Mouse (Mus musculus) erythroblast, embryonic 14.5 days (primary cell): ENCODE measurements around the gene Lrrn4cl. TPM values are rescaled to one million over a fixed set of nuclear protein-coding genes. Genes with fewer than 3 reads are reported as not detected.
"Not testable (repeated sequence)": the region's sequence is repeated elsewhere in the genome, so short reads cannot be mapped to it uniquely, and the experiment has no call there.

Experiments
- H3K27me3 ChIP-seq: 2 replicates; pipeline ENCODE4 v1.6.1; 2012; ENCODE audit warnings: inconsistent platforms; ENCODE audit not compliant: control insufficient read depth
- H3K36me3 ChIP-seq: 2 replicates; pipeline ENCODE4 v1.6.1; 2012; ENCODE audit warnings: mild to moderate bottlenecking, inconsistent platforms; ENCODE audit not compliant: control insufficient read depth
- H3K4me1 ChIP-seq: 2 replicates; pipeline ENCODE4 v1.6.1; 2012; ENCODE audit warnings: inconsistent platforms; ENCODE audit not compliant: control insufficient read depth
- H3K4me3 ChIP-seq: replicated peaks from 2 replicates; pipeline ENCODE3; 2012; ENCODE audit warnings: moderate library complexity, mild to moderate bottlenecking, inconsistent platforms
- H3K9me3 ChIP-seq: 2 replicates; pipeline ENCODE4 v1.6.1; 2012; ENCODE audit warnings: low read length, inconsistent platforms, mixed read lengths; ENCODE audit not compliant: control insufficient read depth
- GATA1 ChIP-seq: IDR thresholded peaks from 2 replicates; pipeline ENCODE4 v1.6.1; 2012; ENCODE audit warnings: low read length, inconsistent platforms, mixed read lengths
- TAL1 ChIP-seq: IDR thresholded peaks from 3 replicates; pipeline ENCODE4 v1.6.1; 2012; ENCODE audit warnings: low read length, inconsistent platforms, mixed read lengths
- polyA plus RNA-seq: library from polyadenylated mRNA; stranded (reverse); fragments of >175 nt; gene quantifications from 2 replicates; pipeline ENCODE4 v1.2.3, GENCODE M21; 2012

The Lrrn4cl gene
- polyA plus RNA-seq, 1 experiment, result not detected

DNA sequence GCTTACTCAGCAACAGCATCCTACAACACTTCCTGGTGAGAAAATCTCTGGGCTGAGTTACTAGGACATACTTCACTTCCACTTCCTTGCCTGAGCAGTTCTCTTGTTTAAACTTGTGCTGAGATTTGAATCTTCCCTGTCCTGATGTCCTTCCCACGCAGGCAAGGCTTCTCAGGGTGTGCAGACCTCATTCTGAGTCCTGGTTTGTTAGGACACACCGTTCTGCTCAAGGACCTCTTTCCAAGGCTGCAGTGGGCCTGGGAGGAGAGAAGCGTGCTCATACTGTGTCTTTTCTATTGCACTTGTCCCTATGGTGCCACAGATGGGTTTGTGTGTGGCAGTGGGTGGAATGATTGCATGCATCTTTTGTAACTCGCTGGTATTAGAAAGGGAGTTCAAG, 17.6 kb upstream of the Lrrn4cl start:
- no peak for TF ChIP-seq TAL1
- peaks cover 85% of the 10 kb centered on the region for H3K36me3 ChIP-seq
- peaks cover 21% of the 10 kb centered on the region for H3K4me1 ChIP-seq
- no peaks in the 10 kb centered on the region for H3K27me3 ChIP-seq
- no peak overlapping the region for H3K4me3 ChIP-seq
- no peaks in the 10 kb centered on the region for H3K9me3 ChIP-seq

GRCm38 (mm10) chr19:8836327-8836726, 14.2 kb upstream of the Lrrn4cl start:
- H3K4me1 ChIP-seq, result peaks cover 51% of the 10 kb centered on the region

DNA sequence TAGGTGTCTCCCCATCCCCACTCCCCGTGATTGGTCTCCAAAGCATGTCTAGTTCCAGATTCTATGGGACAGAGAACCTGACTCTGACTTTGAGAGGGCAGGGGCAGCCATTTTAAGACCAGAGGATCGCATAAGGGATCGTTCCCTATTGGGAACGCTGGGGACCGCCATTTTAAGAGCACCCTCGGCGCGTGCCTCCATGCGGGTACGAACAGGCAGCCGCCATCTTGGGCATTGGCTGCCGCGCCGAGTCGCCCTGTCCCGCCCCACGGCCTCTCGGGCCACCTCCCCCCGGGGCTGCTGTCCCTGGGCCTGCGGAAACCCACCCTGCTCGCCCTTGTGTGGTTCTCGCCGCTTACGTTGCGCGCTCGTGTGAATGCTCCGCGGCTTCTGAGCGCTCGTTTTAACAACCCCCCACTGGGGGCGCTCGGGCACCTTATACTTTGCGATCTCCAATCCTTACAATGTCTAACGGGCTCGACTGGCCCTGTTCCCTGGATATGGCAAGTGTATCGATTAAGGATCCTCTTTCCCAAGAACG, 13.2 kb upstream of the Lrrn4cl start, which contains the start of gene Bscl2:
Bscl2 (plus strand) TSS at position 217 of the 541 bp plus-strand sequence.
- Histone ChIP-seq H3K27me3 (no peaks in the 10 kb centered on the region), H3K4me1 (peaks cover 52% of the 10 kb centered on the region), H3K9me3 (no peaks in the 10 kb centered on the region), H3K4me3 (peak within 1 kb of the TSS; percentile 86), H3K36me3 (peaks cover 52% of the 10 kb centered on the region)
- TF ChIP-seq GATA1 (no peak), TAL1 (no peak)

More at GRCm38 (mm10) chr19:8836327-8836726, 14.2 kb upstream of the Lrrn4cl start:
- not testable (repeated sequence) for H3K4me3 ChIP-seq, H3K27me3 ChIP-seq, H3K9me3 ChIP-seq
- H3K36me3 ChIP-seq, result peaks cover 55% of the 10 kb centered on the region

DNA sequence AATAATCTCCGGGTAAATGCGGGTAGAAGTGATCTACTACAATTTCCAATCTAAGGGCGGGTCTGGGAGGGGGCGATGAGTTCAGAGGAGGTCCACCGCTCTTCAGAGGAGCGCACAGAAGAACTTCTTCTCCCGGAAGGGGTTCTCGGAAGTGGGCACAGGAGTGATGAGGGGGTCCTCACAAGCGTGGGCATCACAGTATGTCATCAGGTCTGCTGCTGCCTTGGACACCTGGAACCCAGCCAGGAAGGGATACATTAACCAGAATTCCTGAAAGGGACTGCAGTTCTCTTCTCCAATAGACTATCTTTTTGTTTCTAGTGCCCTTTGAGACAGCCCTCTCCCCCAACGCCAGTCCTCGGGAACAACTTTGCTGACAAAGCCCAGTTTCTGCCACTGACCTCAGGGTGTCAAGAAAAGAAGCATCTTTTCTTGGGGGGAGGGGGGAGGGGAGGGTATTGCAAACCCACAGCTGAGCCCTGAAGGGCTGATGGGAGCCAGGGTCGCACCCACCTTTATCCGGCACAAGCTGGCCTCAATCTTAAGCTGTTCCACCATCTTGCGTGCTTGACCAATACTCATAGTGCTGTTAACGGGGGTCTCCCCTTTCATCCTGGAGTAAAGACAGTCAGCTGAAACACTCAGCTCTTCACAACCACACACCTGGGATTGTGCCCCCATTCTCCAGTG, 12.4 kb upstream of the Lrrn4cl start:
- Histone ChIP-seq H3K36me3 (peaks cover 50% of the 10 kb centered on the region), H3K4me1 (peaks cover 51% of the 10 kb centered on the region), H3K9me3 (no peaks in the 10 kb centered on the region), H3K27me3 (no peaks in the 10 kb centered on the region), H3K4me3 (peak overlapping the region; percentile 86)
- TF ChIP-seq TAL1, result no peak
- TF ChIP-seq GATA1, result no peak

DNA sequence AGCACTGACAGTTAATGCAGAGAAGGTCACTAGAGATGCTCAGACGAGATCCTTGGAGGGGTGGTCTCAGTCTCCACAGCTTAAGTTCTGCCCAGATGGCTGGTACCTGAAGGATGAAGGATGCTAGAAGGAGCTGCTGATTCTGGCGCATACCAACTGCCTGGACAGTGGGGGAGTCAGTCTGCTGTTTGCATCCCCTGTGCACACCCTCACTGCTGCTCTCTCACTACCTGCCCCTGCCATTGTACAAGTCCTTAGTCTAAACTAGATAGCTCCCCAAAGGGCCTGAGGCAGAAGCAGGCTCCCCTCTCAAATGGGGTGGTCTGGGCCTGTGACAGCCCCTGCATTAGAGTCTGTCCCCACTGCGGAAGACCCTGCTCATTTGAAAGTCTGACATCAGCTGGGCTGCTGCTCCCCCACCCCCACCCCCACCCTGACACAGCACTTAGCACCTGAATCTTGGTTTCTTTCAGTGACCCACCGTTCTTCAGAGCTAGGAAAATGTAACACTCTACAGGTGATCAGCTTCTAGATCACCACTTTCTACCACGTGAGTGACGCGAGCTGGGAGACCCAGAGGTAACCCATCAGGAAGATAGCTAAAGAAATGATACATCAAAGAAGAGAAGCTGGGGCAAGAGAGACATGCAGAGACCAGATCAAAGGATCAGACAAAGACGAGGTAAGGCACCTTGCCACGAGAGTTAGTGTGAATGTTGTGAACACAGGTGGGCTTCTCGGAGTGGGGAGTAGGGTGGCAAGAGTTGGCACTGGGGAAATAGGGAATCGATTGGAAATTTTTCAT, 11.3 kb upstream of the Lrrn4cl start, which contains the start of gene Gng3:
Gng3 (minus strand) TSS at position 92 of the 805 bp plus-strand sequence.
- H3K9me3 ChIP-seq, result no peaks in the 10 kb centered on the region
- TF ChIP-seq GATA1 (no peak), TAL1 (no peak)
- H3K36me3 ChIP-seq, result peaks cover 44% of the 10 kb centered on the region
- peaks cover 51% of the 10 kb centered on the region for H3K4me1 ChIP-seq
- no peaks in the 10 kb centered on the region for H3K27me3 ChIP-seq
- peak within 1 kb of the TSS; percentile 86 for H3K4me3 ChIP-seq

DNA sequence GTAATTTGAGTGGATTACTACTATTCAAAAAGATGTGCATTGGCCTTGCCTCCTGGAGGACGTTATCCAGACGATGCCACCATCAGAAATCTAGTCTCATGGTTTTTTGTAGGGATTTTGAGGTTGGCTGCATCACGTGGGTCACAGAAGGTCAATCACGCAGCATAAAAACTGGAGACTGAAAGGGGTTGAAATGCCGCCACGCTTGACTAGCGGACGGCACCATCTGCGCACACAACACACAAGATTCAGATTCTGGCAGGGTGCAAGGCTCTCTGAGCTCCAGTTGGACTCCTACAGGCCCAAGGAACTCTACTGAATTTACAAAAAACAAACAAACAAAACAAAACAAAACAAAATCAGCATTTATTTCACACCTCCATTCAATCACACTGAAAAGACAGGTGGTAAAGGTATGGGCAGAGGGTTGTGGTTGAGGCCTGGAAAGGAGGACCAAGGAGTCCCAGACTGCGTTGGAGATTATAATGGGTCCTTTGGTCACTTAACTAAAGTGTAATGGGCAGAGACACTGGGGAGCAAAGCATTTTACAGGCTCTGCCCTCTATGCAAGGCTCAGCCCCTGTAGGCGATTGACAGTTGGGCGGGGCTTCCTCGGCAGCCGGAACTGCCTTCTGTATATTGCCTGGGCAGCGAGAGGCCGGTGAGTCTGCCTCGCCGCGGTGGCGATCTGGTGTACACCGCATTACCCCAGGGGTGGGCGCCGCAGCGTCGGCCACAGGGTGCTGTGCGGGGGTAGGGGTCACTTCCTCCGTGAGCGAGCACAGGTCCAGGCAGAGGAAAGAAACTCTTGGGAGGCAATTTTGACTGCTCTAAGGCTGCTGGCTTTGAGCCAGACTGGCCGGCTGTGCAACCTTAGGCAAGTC, 10.4 kb upstream of the Lrrn4cl start:
- H3K9me3 ChIP-seq, result no peaks in the 10 kb centered on the region
- no peak for TF ChIP-seq GATA1
- H3K27me3 ChIP-seq, result no peaks in the 10 kb centered on the region
- H3K36me3 ChIP-seq, result peaks cover 39% of the 10 kb centered on the region
- H3K4me3 ChIP-seq, result peak overlapping the region; percentile 71
- peaks cover 51% of the 10 kb centered on the region for H3K4me1 ChIP-seq

GRCm38 (mm10) chr19:8841012-8841411, 9.6 kb upstream of the Lrrn4cl start:
- H3K36me3 ChIP-seq, result peaks cover 39% of the 10 kb centered on the region
- peak overlapping the region; percentile 71 for H3K4me3 ChIP-seq
- TF ChIP-seq GATA1 (no peak), TAL1 (no peak)
- peaks cover 49% of the 10 kb centered on the region for H3K4me1 ChIP-seq
- H3K27me3 ChIP-seq, result no peaks in the 10 kb centered on the region
- no peaks in the 10 kb centered on the region for H3K9me3 ChIP-seq

DNA sequence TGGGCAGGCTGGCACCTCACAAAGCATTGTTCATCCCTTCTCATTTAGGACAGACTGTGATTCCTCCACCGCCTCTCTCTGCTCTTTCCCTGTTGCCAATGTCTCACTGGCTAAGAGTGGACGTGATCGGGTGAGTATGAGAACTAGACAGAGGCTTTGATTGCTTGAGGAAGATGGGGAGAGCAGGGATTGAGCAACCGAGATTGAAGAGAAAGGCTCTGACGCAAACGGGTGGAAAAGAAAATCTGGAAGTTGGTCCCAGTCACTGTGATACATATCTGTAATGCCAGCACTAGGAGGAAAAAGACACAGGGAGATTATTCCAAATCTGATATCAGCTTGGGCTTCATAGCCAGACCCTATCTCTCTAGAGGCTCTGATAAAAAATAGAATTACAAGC, 7.6 kb upstream of the Lrrn4cl start:
- H3K4me3 ChIP-seq, result no peak overlapping the region
- TF ChIP-seq TAL1 (no peak), GATA1 (no peak)
- peaks cover 55% of the 10 kb centered on the region for H3K36me3 ChIP-seq
- H3K9me3 ChIP-seq, result no peaks in the 10 kb centered on the region
- no peaks in the 10 kb centered on the region for H3K27me3 ChIP-seq
- peaks cover 35% of the 10 kb centered on the region for H3K4me1 ChIP-seq
